Mouse (Mus musculus): Measurements from ENCODE around the gene Bri3. TPM values are rescaled to one million over a fixed set of nuclear protein-coding genes. Genes with fewer than 3 reads are reported as not detected.

Bri3 gene
- polyA plus RNA-seq, 1 experiment from 2014 or later, result 137 TPM

- WGBS, result 0% methylated on average over 36 of the region's 40 CpGs
- peaks cover 53% of the 10 kb centered on the region for H3K4me1 ChIP-seq (replicated peaks)
- peaks cover 9% of the 10 kb centered on the region for H3K36me3 ChIP-seq
- H3K4me2 ChIP-seq (replicated peaks), result peak overlapping the region; percentile 77
- no peaks in the 10 kb centered on the region for H3K9me3 ChIP-seq
- H3K4me3 ChIP-seq (replicated peaks), result peak overlapping the region; percentile 98
- peak; percentile 66 for ATAC-seq
- peak overlapping the region; percentile 96 for H3K9ac ChIP-seq (replicated peaks)
- no peaks in the 10 kb centered on the region for H3K27me3 ChIP-seq
- H3K27ac ChIP-seq, result peak overlapping the region; percentile 89
Observed at GRCm38 (mm10) chr5:144255632-144256540, 11.6 kb downstream of the Bri3 start.

DNA sequence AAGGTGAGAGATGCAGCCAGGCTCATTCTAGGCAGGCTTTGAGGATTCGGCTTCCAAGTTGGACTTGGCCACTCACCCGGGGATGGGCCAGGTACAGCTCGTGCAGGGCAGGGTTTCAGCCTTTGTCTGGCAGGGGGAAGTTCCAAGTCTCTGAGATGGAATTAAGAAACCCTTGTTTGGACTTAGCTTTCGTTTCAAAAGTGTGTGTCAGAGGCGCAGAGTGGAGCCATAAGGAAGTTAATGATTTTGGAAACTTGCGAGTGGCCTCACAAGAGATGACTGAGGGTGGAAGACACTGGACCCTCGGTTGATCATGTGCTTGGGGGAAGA is 12.3 kb downstream of the Bri3 start:
- H3K9me3 ChIP-seq, result no peaks in the 10 kb centered on the region
- peak overlapping the region; percentile 77 for H3K4me2 ChIP-seq (replicated peaks)
- H3K36me3 ChIP-seq, result peaks cover 14% of the 10 kb centered on the region
- WGBS, result 9% methylated on average over 7 of the region's 7 CpGs
- H3K4me3 ChIP-seq (replicated peaks), result peak overlapping the region; percentile 98
- peak overlapping the region; percentile 96 for H3K9ac ChIP-seq (replicated peaks)
- no peak for ATAC-seq
- H3K27me3 ChIP-seq, result no peaks in the 10 kb centered on the region
- H3K4me1 ChIP-seq (replicated peaks), result peaks cover 59% of the 10 kb centered on the region
- H3K27ac ChIP-seq, result peak overlapping the region; percentile 89

DNA sequence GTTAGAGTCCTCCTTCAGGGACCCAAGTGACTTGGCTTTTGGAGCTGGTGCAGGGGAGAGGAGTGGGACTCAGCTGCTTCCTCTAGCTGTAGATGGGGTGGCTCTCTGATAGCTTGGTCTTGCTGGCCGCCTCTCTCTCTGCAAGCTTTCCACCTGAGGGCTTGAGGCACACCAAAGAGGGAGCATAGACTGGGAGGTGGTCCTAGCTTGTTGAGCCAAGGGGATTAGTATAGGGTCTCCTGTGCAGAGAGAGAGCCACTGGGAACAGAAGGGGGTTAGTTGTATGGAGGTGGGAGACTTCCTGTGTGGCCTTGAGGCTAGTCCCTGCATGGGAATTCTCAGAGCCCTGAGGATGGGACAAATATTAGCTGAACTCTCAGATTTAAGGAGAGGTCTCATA is 12.7 kb downstream of the Bri3 start:
- H3K36me3 ChIP-seq, result peaks cover 18% of the 10 kb centered on the region
- no peaks in the 10 kb centered on the region for H3K9me3 ChIP-seq
- no peak for ATAC-seq
- H3K27ac ChIP-seq, result peak overlapping the region; percentile 89
- no peaks in the 10 kb centered on the region for H3K27me3 ChIP-seq
- H3K4me1 ChIP-seq (replicated peaks), result peaks cover 63% of the 10 kb centered on the region
- peak overlapping the region; percentile 98 for H3K4me3 ChIP-seq (replicated peaks)
- 17% methylated on average over 1 of the region's 1 CpGs for WGBS
- H3K9ac ChIP-seq (replicated peaks), result peak overlapping the region; percentile 96
- peak overlapping the region; percentile 77 for H3K4me2 ChIP-seq (replicated peaks)

DNA sequence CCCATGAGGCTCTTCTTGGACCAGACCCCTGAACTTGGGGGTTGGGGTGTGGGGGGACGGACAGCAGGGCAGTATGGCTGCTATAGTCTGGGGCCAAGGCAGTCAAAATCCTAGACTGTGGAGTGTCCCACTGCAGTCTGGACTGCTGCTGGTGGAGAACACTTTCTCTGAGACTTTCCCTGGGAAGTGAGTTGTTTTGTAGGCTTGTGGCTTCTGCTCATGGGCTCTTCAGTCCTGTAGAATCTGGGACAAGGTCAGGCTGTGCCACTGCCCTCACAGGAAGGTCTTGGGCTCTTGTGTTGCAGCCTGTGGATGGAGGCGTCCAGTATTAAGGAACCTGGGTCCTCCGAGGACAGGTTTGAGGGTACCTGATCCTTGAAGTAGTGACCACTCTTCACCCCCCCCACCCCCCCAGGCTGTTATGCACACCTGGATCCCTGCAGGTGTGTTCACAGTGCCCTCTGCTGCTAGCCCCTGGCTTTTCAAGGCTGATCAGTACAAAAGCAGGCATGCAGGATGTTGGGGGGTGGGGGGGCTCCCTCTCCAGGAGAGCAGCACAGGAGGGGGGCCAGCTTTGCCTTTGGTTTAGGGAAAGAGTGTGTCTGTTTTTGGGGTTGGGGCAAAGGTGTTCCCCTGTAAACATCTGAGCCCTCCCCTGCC is 13.3 kb downstream of the Bri3 start:
- H3K9ac ChIP-seq (replicated peaks), result peak overlapping the region; percentile 96
- no peak for ATAC-seq
- peak overlapping the region; percentile 77 for H3K4me2 ChIP-seq (replicated peaks)
- no peaks in the 10 kb centered on the region for H3K9me3 ChIP-seq
- 79% methylated on average over 3 of the region's 3 CpGs for WGBS
- H3K27ac ChIP-seq, result no peak overlapping the region
- peaks cover 66% of the 10 kb centered on the region for H3K4me1 ChIP-seq (replicated peaks)
- H3K36me3 ChIP-seq, result peaks cover 18% of the 10 kb centered on the region
- peak overlapping the region; percentile 98 for H3K4me3 ChIP-seq (replicated peaks)
- H3K27me3 ChIP-seq, result no peaks in the 10 kb centered on the region

- peak overlapping the region; percentile 77 for H3K4me2 ChIP-seq (replicated peaks)
- H3K27ac ChIP-seq, result no peak overlapping the region
- H3K4me1 ChIP-seq (replicated peaks), result peaks cover 66% of the 10 kb centered on the region
- 37% methylated on average over 14 of the region's 14 CpGs for WGBS
- H3K4me3 ChIP-seq (replicated peaks), result peak overlapping the region; percentile 98
- H3K9me3 ChIP-seq, result no peaks in the 10 kb centered on the region
- peaks cover 21% of the 10 kb centered on the region for H3K36me3 ChIP-seq
- no peak for ATAC-seq
- H3K27me3 ChIP-seq, result no peaks in the 10 kb centered on the region
- peak overlapping the region; percentile 96 for H3K9ac ChIP-seq (replicated peaks)
Observed at GRCm38 (mm10) chr5:144258131-144258611, 13.9 kb downstream of the Bri3 start.

- H3K9ac ChIP-seq (replicated peaks), result peak overlapping the region; percentile 96
- peak overlapping the region; percentile 98 for H3K4me3 ChIP-seq (replicated peaks)
- ATAC-seq, result no peak
- H3K36me3 ChIP-seq, result peaks cover 26% of the 10 kb centered on the region
- no peaks in the 10 kb centered on the region for H3K27me3 ChIP-seq
- peak overlapping the region; percentile 77 for H3K4me2 ChIP-seq (replicated peaks)
- WGBS, result 20% methylated on average over 2 of the region's 2 CpGs
- no peak overlapping the region for H3K27ac ChIP-seq
- H3K9me3 ChIP-seq, result no peaks in the 10 kb centered on the region
- peaks cover 66% of the 10 kb centered on the region for H3K4me1 ChIP-seq (replicated peaks)
Observed at GRCm38 (mm10) chr5:144258687-144259086, 14.4 kb downstream of the Bri3 start.

DNA sequence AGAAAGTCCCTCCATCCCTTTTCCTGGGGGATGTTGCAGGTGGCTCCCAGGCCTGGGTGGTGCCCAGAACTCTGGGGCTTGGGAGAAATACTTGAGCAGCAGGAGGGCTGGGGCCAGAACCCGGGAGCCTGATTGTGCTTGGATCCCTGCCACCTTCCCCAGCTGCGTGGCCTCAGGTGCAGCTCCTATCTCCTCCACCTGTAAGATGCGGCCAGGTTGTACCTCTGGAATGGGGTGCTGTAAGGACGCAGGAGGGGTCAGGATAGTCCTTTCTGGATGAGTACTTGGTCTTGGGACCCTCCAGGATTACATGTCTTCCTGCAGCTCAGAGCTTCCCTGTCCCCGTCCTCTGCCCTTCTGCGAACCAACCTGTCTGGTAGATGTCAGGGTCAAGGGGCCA is 15.0 kb downstream of the Bri3 start:
- Histone ChIP-seq H3K4me3 (replicated peaks) (0 out of 2 replicates have a peak overlapping the region, but pooled peaks have one; percentile 98), H3K4me1 (replicated peaks) (peaks cover 66% of the 10 kb centered on the region), H3K9me3 (no peaks in the 10 kb centered on the region), H3K36me3 (peaks cover 29% of the 10 kb centered on the region), H3K4me2 (replicated peaks) (peak overlapping the region; percentile 77), H3K27ac (no peak overlapping the region), H3K27me3 (no peaks in the 10 kb centered on the region), H3K9ac (replicated peaks) (peak overlapping the region; percentile 96; the same call in 1 of the 2 replicates)
- ATAC-seq, result no peak
- 72% methylated on average over 6 of the region's 6 CpGs for WGBS

DNA sequence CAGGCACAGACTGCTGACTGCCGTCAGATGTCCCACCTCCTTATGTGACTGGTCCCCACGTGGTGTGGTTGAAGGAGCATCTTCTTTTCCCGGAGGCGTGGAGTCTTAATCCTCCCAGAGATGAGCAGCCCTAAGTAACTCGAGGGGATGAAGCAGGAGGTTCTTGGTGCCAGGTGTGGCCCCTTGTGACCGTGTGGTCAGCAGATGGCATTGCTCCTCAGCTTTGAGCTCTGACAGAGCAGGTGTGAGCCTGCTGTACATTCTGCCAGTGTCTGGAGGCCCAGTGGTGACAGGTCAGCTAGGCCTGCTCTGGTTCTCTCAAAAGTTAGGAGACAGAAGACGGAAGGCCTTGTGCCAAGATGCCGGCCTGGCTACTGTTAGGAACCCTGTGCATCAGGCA is 16.2 kb downstream of the Bri3 start:
- Histone ChIP-seq H3K4me2 (replicated peaks) (no peak overlapping the region), H3K36me3 (peaks cover 39% of the 10 kb centered on the region), H3K27ac (no peak overlapping the region), H3K9ac (replicated peaks) (no peak overlapping the region), H3K4me1 (replicated peaks) (peaks cover 60% of the 10 kb centered on the region), H3K9me3 (no peaks in the 10 kb centered on the region), H3K27me3 (no peaks in the 10 kb centered on the region), H3K4me3 (replicated peaks) (no peak overlapping the region)
- ATAC-seq, result no peak
- WGBS, result 78% methylated on average over 8 of the region's 8 CpGs

DNA sequence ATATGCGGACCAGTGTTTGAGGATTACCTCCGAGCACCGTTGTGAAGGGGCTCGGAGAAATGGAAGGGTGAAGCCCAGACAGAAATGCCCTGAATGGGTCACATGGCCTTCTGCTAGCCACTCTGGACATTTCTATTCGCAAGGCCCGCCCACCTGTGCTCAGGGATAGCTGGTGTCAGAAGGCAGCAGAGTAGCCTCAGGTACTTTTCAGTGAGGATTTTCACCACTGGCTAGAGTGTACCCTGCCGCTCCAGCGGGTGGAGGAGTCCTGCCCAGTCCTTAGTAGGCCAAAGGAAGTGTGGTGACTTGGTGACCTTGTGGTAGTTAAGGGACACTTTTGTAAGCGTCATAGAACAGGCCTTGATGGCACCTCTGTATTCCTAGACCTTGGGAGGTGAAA is 17.1 kb downstream of the Bri3 start:
- ATAC-seq, result no peak
- no peaks in the 10 kb centered on the region for H3K27me3 ChIP-seq
- H3K9ac ChIP-seq (replicated peaks), result no peak overlapping the region
- H3K36me3 ChIP-seq, result peaks cover 45% of the 10 kb centered on the region
- H3K4me3 ChIP-seq (replicated peaks), result no peak overlapping the region
- no peaks in the 10 kb centered on the region for H3K9me3 ChIP-seq
- WGBS, result 88% methylated on average over 9 of the region's 9 CpGs
- H3K4me1 ChIP-seq (replicated peaks), result peaks cover 59% of the 10 kb centered on the region
- no peak overlapping the region for H3K4me2 ChIP-seq (replicated peaks)
- no peak overlapping the region for H3K27ac ChIP-seq

- Histone ChIP-seq H3K4me1 (replicated peaks) (peaks cover 53% of the 10 kb centered on the region), H3K4me2 (replicated peaks) (no peak overlapping the region), H3K27ac (no peak overlapping the region), H3K9ac (replicated peaks) (no peak overlapping the region), H3K4me3 (replicated peaks) (no peak overlapping the region), H3K9me3 (no peaks in the 10 kb centered on the region), H3K36me3 (peaks cover 50% of the 10 kb centered on the region), H3K27me3 (no peaks in the 10 kb centered on the region)
- WGBS, result 93% methylated on average over 5 of the region's 5 CpGs
- no peak for ATAC-seq
Observed at GRCm38 (mm10) chr5:144261829-144262228, 17.6 kb downstream of the Bri3 start.

GRCm38 (mm10) chr5:144263082-144263481 is 18.8 kb downstream of the Bri3 start:
- ATAC-seq, result no peak
- H3K27me3 ChIP-seq, result no peaks in the 10 kb centered on the region
- H3K4me1 ChIP-seq (replicated peaks), result peaks cover 41% of the 10 kb centered on the region
- H3K4me2 ChIP-seq (replicated peaks), result no peak overlapping the region
- no peak overlapping the region for H3K27ac ChIP-seq
- no peaks in the 10 kb centered on the region for H3K9me3 ChIP-seq
- peaks cover 63% of the 10 kb centered on the region for H3K36me3 ChIP-seq
- WGBS, result 88% methylated on average over 9 of the region's 9 CpGs
- no peak overlapping the region for H3K4me3 ChIP-seq (replicated peaks)
- no peak overlapping the region for H3K9ac ChIP-seq (replicated peaks)

DNA sequence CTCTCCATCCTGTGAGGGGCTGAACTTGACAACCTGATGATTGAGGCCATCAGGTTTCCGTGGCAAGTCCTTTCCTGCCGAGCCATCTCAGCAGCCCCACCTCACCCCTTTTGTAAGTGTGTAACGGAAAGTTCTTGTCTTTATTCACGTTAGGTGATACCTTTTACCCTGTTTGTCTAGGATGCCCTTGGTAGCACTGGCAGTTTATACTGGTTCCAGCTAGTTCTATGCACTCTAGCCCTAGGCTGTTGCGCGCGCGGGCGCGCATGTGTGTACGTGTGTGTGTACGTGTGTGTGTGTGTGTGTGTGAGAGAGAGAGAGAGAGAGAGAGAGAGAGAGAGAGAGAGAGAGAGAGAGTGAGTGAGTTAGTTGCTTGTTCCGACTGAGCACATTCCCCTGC is 19.3 kb downstream of the Bri3 start:
- Histone ChIP-seq H3K36me3 (peaks cover 67% of the 10 kb centered on the region), H3K9me3 (no peaks in the 10 kb centered on the region), H3K9ac (replicated peaks) (no peak overlapping the region), H3K4me3 (replicated peaks) (no peak overlapping the region), H3K4me2 (replicated peaks) (no peak overlapping the region), H3K27me3 (no peaks in the 10 kb centered on the region), H3K4me1 (replicated peaks) (peaks cover 37% of the 10 kb centered on the region), H3K27ac (no peak overlapping the region)
- 88% methylated on average over 13 of the region's 13 CpGs for WGBS
- ATAC-seq, result no peak
